Mouse (Mus musculus): ENCODE measurements around the gene Gm21836. TPM values are rescaled to one million over a fixed set of nuclear protein-coding genes. Genes with fewer than 3 reads are reported as not detected.
"Not testable (repeated sequence)": the region's sequence is repeated elsewhere in the genome, so short reads cannot be mapped to it uniquely, and the experiment has no call there.

Gm21836 gene
- total RNA-seq (2021) = not detected

- intact Hi-C loops (cut with DNase I); DNase-seq (ENCODE audit: low spot score in 2 of 2): not testable (repeated sequence)
Observed at GRCm38 (mm10) chr9:124493693-124494092, at the start of gene Gm21836. Gene Gm21836 (minus strand): TSS chr9:124493793.

DNA sequence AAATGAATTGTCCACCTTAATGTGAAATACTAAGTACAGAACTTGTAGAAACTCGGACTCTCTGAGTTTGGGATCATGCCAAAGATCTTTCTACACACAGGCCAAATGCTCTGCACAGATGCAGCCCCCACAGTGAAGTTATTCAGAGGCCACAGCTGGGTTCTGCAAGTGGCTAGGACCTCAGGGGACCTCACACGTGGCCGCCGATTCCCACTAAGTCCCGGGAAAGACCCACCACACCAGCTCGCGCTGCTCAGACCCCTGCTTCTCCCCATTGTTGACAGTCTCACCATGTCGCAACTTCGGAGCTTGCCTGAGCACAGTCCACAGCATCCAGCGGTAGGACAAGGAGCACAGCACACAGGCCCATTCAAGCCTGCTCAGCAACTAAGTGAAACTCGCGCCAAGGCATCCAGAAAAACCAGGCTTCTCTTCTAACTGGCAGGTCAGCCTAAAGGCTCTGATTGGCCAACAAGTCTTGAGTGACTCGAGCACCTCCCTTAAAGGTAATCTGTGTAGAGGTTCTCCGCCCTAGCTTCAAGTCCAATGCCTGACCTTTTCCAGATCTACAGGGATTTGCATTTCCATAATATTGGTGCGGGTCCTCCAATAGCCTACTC, 13.1 kb downstream of the Gm21836 start:
- DNase-seq (ENCODE audit: low spot score in 2 of 2); intact Hi-C loops (cut with DNase I): not testable (repeated sequence)

GRCm38 (mm10) chr9:124478081-124478480, 15.5 kb downstream of the Gm21836 start:
- DNase-seq (ENCODE audit: low spot score in 2 of 2) = peak; percentile 34 to 39
- intact Hi-C loops (cut with DNase I) = no loop called here

GRCm38 (mm10) chr9:124476096-124476902, 17.3 kb downstream of the Gm21836 start, which contains the start of gene Ppp2r3d:
Gene Ppp2r3d (minus strand): TSS chr9:124476898.
- no peak for DNase-seq (ENCODE audit: low spot score in 2 of 2)
- intact Hi-C loops (cut with DNase I) = no loop called here

DNA sequence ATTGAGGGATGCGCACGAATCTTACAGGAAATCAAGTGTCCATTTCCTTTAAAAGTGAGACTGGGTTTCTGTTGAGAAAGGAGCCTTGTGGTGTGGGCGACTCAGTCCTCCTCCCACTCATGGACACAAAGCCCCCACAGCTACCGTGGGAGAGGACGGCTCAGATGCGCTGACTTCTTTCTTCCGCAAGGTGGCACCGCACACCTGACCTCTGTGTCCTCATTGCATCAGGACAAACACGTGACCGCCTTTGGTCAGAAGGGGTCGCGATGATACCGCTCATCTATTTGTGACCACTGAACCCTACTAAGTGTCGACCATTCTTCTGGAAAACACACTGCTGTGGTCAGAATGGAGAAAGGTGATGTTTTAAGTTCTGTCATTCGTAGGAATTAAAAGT, 17.9 kb downstream of the Gm21836 start:
- intact Hi-C loops (cut with DNase I) = no loop called here

DNA sequence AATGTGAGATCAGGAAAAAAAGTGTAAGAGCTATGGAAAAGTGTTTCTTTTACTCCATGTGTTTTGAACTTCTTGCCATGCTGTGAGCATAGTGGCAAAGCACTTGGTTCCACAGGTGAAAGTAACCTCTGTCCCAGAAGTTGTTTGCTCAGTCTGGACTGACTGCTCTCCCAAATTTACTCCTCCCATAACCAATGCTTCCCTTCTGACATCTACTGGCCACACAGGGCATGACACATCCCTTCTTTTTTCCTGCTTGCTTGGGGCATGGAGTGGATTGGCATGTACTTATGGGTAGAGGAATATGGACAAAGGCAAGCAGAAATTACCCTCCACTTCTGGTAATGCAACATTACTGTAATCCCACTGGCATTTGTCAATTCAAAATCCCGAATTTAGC, 37.0 kb downstream of the Gm21836 start:
- intact Hi-C loops (cut with DNase I) = no loop called here

More for the DNA sequence above, 17.9 kb downstream of the Gm21836 start:
- DNase-seq (ENCODE audit: low spot score in 2 of 2) = no peak

More for the DNA sequence above, 37.0 kb downstream of the Gm21836 start:
- peak in 1 of 2 experiments; percentile 4 for DNase-seq (ENCODE audit: low spot score in 2 of 2)

Other genes with a start within 250 kb of the Gm21836 start
- gene 2010315B03Rik, start 181.1 kb downstream of the Gm21836 start, total RNA-seq (2021) = 10 to 100 TPM; 15.7 to 23.2 TPM
- 10 to 100 TPM; 83.5 to 95.9 TPM for gene Ppp2r3d, start 16.9 kb downstream of the Gm21836 start, total RNA-seq (2021)

Data from left cerebral cortex, postnatal 25 days (tissue).